Comparison of ENCODE assay signal across 16 mouse cellular contexts in the genomic region with DNA sequence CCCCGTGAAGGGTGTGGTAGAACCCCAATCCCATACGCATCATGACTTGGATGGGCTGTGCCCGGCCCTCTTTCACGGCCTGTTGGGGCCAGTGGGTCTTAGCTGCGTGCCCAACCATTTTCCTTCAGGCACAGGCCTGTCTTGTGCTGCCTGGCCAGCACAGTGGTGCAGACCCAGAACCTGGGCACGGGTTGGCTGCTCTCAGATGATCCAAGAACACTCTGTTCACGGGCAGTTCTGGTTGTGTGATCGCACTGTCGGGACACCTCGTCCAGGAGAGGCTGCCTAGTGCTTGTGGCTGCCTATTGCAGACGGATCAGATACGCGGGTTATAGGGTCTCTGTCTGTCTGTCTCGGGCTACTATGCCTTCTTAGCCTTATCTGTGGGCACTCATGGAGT.
DNase-seq lines count a peak whose midpoint lies in the region; ATAC-seq and TF ChIP-seq lines count a peak whose summit lies in the region.
"Had no signal": no experiment of that assay in that cellular context is flagged by ENCODE, and none has a peak within 500 bp of the region (broad histone marks: within the 10 kb centered on the region; RNA-seq: fewer than 3 reads in every experiment).

No protein-coding gene starts in this region.

- no peak overlapping the region for H3K4me2 ChIP-seq in kidney, embryonic 16.5 days (replicated peaks; ENCODE audit: low read depth, low read length)
- H3K4me2 ChIP-seq in lung, postnatal 0 days (replicated peaks; ENCODE audit: low read depth, low read length): no peak overlapping the region
- H3K4me2 ChIP-seq in limb, embryonic 13.5 days (replicated peaks): no peak overlapping the region
- H3K4me2 ChIP-seq: midbrain, embryonic 11.5 days had no signal

- 0 out of 2 replicates have a peak overlapping the region, but pooled peaks have one; percentile 9 for H3K9ac ChIP-seq in kidney, embryonic 16.5 days (replicated peaks; ENCODE audit: low read length)
- 0 out of 2 replicates have a peak overlapping the region, but pooled peaks have one; percentile 8 for H3K9ac ChIP-seq in lung, postnatal 0 days (replicated peaks; ENCODE audit: low read depth)
- H3K9ac ChIP-seq in limb, embryonic 13.5 days: no peak overlapping the region; the same call in 1 of the 2 replicates
- H3K9ac ChIP-seq: forebrain, postnatal 0 days had no signal

- H3K9me3 ChIP-seq in kidney, embryonic 16.5 days (ENCODE audit: low read length): no peaks in the 10 kb centered on the region
- H3K9me3 ChIP-seq in lung, postnatal 0 days (ENCODE audit: low read length): no peaks in the 10 kb centered on the region
- no peaks in the 10 kb centered on the region for H3K9me3 ChIP-seq in limb, embryonic 13.5 days

- H3K4me1 ChIP-seq in kidney, embryonic 16.5 days (ENCODE audit: insufficient read depth, low read length): peaks cover 59% of the 10 kb centered on the region
- H3K4me1 ChIP-seq in lung, postnatal 0 days (ENCODE audit: insufficient read depth, low read depth, low read length): peaks cover 28% of the 10 kb centered on the region
- peaks cover 79% of the 10 kb centered on the region for H3K4me1 ChIP-seq in limb, embryonic 13.5 days

- H3K4me3 ChIP-seq in kidney, embryonic 16.5 days (ENCODE audit: low read length): no peak overlapping the region
- H3K4me3 ChIP-seq in lung, postnatal 0 days (ENCODE audit: low read depth, low read length): no peak overlapping the region
- H3K4me3 ChIP-seq in limb, embryonic 13.5 days: no peak overlapping the region
- H3K4me3 ChIP-seq: gastrocnemius, adult 2 months; heart, adult 2 months had no signal

- peak; percentile 91 for DNase-seq in heart, adult 11 months
- no peak for DNase-seq in heart, postnatal 4 days
- DNase-seq in kidney, adult 9 months: no peak
- DNase-seq in lung, postnatal 0 days (ENCODE audit: low spot score): no peak
- DNase-seq in lung, postnatal 36 days: no peak
- DNase-seq in spleen, adult 18-20 months: no peak
- DNase-seq: cerebellum, postnatal 10 days; forebrain, postnatal 0 days; gastrocnemius, adult 2 months; kidney, postnatal 10 days; liver; thymus, adult 2 months had no signal

- 59% methylated on average over 14 of the region's 14 CpGs for WGBS in kidney, embryonic 16.5 days
- 63% methylated on average over 14 of the region's 14 CpGs for WGBS in lung, postnatal 0 days
- 84% methylated on average over 14 of the region's 14 CpGs for WGBS in limb, embryonic 13.5 days

- H3K27me3 ChIP-seq in kidney, embryonic 16.5 days (ENCODE audit: insufficient read depth, low read length): peaks cover 56% of the 10 kb centered on the region
- no peaks in the 10 kb centered on the region for H3K27me3 ChIP-seq in lung, postnatal 0 days (replicated peaks; ENCODE audit: insufficient read depth, low read length)
- H3K27me3 ChIP-seq in limb, embryonic 13.5 days: 0 out of 2 replicates have a peak, but pooled peaks cover 5% of the 10 kb centered on the region

- TF ChIP-seq EP300 in lung, postnatal 0 days (IDR thresholded peaks at IDR 0.05): no peak

- no peak overlapping the region for H3K27ac ChIP-seq in kidney, embryonic 16.5 days (ENCODE audit: low read length)
- peak overlapping the region; percentile 88; the same call in 1 of the 2 replicates for H3K27ac ChIP-seq in lung, postnatal 0 days (ENCODE audit: low read length)
- H3K27ac ChIP-seq in limb, embryonic 13.5 days: peak overlapping the region; percentile 28; the same call in 1 of the 2 replicates
- H3K27ac ChIP-seq: gastrocnemius, adult 2 months; heart, adult 2 months had no signal

- TF ChIP-seq CTCF in lung, postnatal 0 days (IDR thresholded peaks at IDR 0.05): no peak

- no peaks in the 10 kb centered on the region for H3K36me3 ChIP-seq in kidney, embryonic 16.5 days (ENCODE audit: insufficient read depth, low read length)
- no peaks in the 10 kb centered on the region for H3K36me3 ChIP-seq in lung, postnatal 0 days (ENCODE audit: insufficient read depth, low read length)
- no peaks in the 10 kb centered on the region for H3K36me3 ChIP-seq in limb, embryonic 13.5 days

- peak; percentile 35 for ATAC-seq in kidney, embryonic 16.5 days (ENCODE audit: low FRiP score, low TSS enrichment)
- no peak for ATAC-seq in lung, postnatal 0 days
- ATAC-seq in limb, embryonic 13.5 days (ENCODE audit: low FRiP score, low read depth): peak; percentile 32; the same call in 1 of the 2 replicates
- ATAC-seq: forebrain, postnatal 0 days had no signal
